Mouse (Mus musculus) liver, embryonic 15.5 days (tissue): ENCODE data around the gene Atp7b. TPM values are rescaled to one million over a fixed set of nuclear protein-coding genes. Genes with fewer than 3 reads are reported as not detected.

Experiments used
- ATAC-seq: fragments of 200-750 bp; cut with Nextera tagmentation; 2 replicates; pipeline ENCODE4 v1.8.0; 2017; ENCODE audit warnings: moderate number of reproducible peaks, mild to moderate bottlenecking, moderate library complexity; ENCODE audit not compliant: insufficient read depth
- H3K27ac ChIP-seq: fragments of 300-500 bp; sonication (generic); replicated peaks from 2 replicates; pipeline ENCODE4 v1.5.1; 2015; ENCODE audit warnings: mild to moderate bottlenecking, inconsistent platforms
- H3K27me3 ChIP-seq: fragments of 300-500 bp; sonication (generic); 2 replicates; pipeline ENCODE4 v1.6.1; 2015; ENCODE audit warnings: mild to moderate bottlenecking, inconsistent platforms
- H3K36me3 ChIP-seq: fragments of 300-500 bp; sonication (generic); replicated peaks from 2 replicates; pipeline ENCODE4 v1.6.1; 2015; ENCODE audit warnings: moderate library complexity, mild to moderate bottlenecking, inconsistent platforms
- H3K4me1 ChIP-seq: fragments of 300-500 bp; sonication (generic); replicated peaks from 2 replicates; pipeline ENCODE4 v1.6.1; 2015; ENCODE audit warnings: inconsistent platforms
- H3K4me2 ChIP-seq: fragments of 300-500 bp; sonication (generic); 2 replicates; pipeline ENCODE4 v1.6.1; 2015; ENCODE audit warnings: moderate library complexity, mild to moderate bottlenecking, inconsistent platforms
- H3K4me3 ChIP-seq: fragments of 300-500 bp; sonication (generic); replicated peaks from 2 replicates; pipeline ENCODE4 v1.5.1; 2015; ENCODE audit warnings: mild to moderate bottlenecking, inconsistent platforms
- H3K9ac ChIP-seq: fragments of 300-500 bp; sonication (generic); 2 replicates; pipeline ENCODE4 v1.6.1; 2015; ENCODE audit warnings: moderate library complexity, mild to moderate bottlenecking, inconsistent platforms
- H3K9me3 ChIP-seq: fragments of 300-500 bp; sonication (generic); replicated peaks from 2 replicates; pipeline ENCODE4 v1.6.1; 2016; ENCODE audit warnings: inconsistent platforms
- WGBS: fragments of 180-500 bp; shearing (Covaris S2); methylation state at CpG from one replicate; pipeline ENCODE4 v1.1.7; 2015; ENCODE audit warnings: mixed read lengths; ENCODE audit not compliant: insufficient replicate concordance; 5-methylcytosine and 5-hydroxymethylcytosine counted together
- polyA plus RNA-seq: library from polyadenylated mRNA; unstranded; fragments of >200 nt; fragmentation: Nextera tagmentation; extraction: Ambion mirVana; gene quantifications from 2 replicates; pipeline ENCODE4 v1.2.1, GENCODE M21; 2015

Gene Atp7b
- polyA plus RNA-seq, 1 experiment from 2014 or later, result 11.6 TPM

- Histone ChIP-seq H3K27ac (no peak overlapping the region), H3K9ac (no peak overlapping the region), H3K4me3 (no peak overlapping the region), H3K4me1 (no peaks in the 10 kb centered on the region), H3K27me3 (no peaks in the 10 kb centered on the region), H3K4me2 (no peak overlapping the region), H3K36me3 (peaks cover 69% of the 10 kb centered on the region), H3K9me3 (no peaks in the 10 kb centered on the region)
- 70% methylated on average over 4 of the region's 4 CpGs for WGBS
- ATAC-seq, result no peak
Measured at GRCm38 (mm10) chr8:22025241-22025640, 34.9 kb downstream of the Atp7b start.

DNA sequence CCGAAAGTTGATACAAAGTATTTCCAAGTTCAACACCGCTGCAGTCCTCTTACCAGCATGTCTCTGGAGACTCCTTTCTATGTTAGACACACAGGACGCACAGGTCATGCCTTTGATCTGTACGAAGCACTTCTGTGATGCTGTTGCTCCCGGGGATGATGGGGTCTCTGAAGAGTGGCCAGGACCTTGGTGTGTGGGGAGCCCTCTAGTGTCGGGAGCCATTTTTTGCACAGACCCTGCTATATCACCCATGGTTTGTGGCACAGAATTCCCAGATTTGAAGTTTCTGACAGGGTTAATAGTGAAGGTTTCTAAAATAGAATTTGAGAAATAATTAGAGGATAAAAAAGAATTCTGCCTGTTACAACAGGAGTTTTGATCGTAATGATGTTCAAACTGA is 37.9 kb downstream of the Atp7b start:
- H3K9me3 ChIP-seq, result no peaks in the 10 kb centered on the region
- 62% methylated on average over 7 of the region's 7 CpGs for WGBS

GRCm38 (mm10) chr8:22019498-22019897 is 40.6 kb downstream of the Atp7b start:
- ATAC-seq, result no peak
- Histone ChIP-seq H3K9me3 (no peaks in the 10 kb centered on the region), H3K36me3 (peaks cover 77% of the 10 kb centered on the region), H3K4me3 (no peak overlapping the region), H3K4me1 (no peaks in the 10 kb centered on the region), H3K9ac (no peak overlapping the region), H3K4me2 (no peak overlapping the region), H3K27me3 (no peaks in the 10 kb centered on the region), H3K27ac (no peak overlapping the region)
- WGBS, result 68% methylated on average over 5 of the region's 5 CpGs

More for the DNA sequence above, 37.9 kb downstream of the Atp7b start:
- Histone ChIP-seq H3K27me3 (no peaks in the 10 kb centered on the region), H3K4me1 (no peaks in the 10 kb centered on the region), H3K36me3 (peaks cover 77% of the 10 kb centered on the region), H3K4me3 (no peak overlapping the region), H3K4me2 (no peak overlapping the region), H3K9ac (no peak overlapping the region), H3K27ac (no peak overlapping the region)
- no peak for ATAC-seq

DNA sequence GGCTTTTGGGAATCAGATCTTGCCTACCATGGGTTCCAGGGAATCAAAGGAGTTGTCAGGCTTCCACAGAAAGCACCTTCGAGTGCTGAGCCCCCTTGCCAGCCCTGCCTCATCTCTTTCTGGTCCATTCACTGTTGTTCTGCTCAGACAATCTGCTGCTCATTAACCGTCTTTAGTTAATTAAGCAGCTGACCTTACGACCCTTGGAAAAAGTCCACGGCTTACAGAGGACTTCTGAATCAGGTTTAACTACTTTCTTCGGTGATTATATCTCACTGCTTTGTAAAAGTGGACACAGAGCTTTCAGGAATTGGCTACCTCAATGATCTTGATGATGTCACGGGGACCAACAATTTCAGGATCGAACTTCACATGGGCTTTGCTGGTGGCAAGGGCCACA is 42.4 kb downstream of the Atp7b start:
- H3K4me2 ChIP-seq, result no peak overlapping the region
- no peaks in the 10 kb centered on the region for H3K27me3 ChIP-seq
- no peak overlapping the region for H3K27ac ChIP-seq
- H3K9me3 ChIP-seq, result no peaks in the 10 kb centered on the region
- 78% methylated on average over 7 of the region's 7 CpGs for WGBS
- H3K4me1 ChIP-seq, result no peaks in the 10 kb centered on the region
- no peak for ATAC-seq
- peaks cover 88% of the 10 kb centered on the region for H3K36me3 ChIP-seq
- no peak overlapping the region for H3K4me3 ChIP-seq
- no peak overlapping the region for H3K9ac ChIP-seq

DNA sequence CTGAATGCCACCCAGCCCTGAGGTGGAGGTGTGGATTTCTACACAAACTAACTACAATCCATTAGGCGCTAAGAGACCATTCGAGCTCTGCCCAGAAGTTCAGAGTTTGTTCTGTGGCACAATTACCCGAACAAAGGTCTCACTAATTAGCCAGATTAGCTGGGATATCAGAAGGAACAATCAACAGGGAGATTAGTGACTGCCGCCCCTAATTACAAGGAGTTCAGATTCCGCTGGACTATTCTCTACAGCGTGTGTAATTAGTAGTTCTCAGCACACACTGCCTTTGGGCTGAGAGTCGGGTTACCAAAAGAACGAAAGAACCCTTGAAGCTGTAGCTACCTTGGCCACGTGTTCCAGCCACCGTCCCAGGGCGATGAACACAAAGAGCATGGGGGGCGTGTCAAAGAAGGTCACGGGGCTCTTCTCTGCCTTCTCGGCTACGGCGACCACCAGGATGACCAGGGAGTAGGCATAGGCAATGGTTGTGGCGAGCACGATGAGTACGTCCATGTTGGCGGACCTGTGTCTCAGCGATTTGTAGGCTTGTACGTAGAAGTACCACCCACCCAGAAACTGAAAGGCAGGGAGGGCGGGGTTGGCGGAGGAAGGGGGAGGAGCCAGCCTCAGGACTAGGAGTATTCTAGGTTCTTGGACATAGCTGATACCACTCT is 46.9 kb downstream of the Atp7b start:
- no peak overlapping the region for H3K4me3 ChIP-seq
- H3K4me1 ChIP-seq, result no peaks in the 10 kb centered on the region
- H3K9me3 ChIP-seq, result no peaks in the 10 kb centered on the region
- H3K4me2 ChIP-seq, result no peak overlapping the region
- no peaks in the 10 kb centered on the region for H3K27me3 ChIP-seq
- peaks cover 93% of the 10 kb centered on the region for H3K36me3 ChIP-seq
- no peak overlapping the region for H3K27ac ChIP-seq
- ATAC-seq, result no peak
- 75% methylated on average over 24 of the region's 24 CpGs for WGBS
- H3K9ac ChIP-seq, result no peak overlapping the region

DNA sequence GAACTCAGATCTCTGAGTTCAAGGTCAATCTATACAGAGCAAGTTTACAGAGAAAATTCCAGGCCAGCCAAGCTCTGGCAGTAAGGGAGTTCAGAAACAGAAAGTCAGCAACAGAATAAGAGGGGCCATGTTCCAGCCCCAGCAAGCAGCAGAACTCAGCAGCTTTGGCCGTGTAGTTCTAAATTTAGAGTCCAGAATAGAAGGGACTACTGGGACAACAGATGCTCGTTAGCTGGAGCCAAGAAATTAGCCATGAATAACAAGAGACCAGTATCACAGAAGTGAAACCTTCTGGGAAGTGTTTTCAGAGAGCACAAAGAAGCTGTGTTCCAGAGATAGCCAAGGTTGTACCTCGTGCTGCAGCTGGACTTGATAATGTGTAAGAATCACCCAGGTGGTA is 50.7 kb downstream of the Atp7b start:
- no peaks in the 10 kb centered on the region for H3K27me3 ChIP-seq
- H3K9ac ChIP-seq, result no peak overlapping the region
- no peak overlapping the region for H3K4me3 ChIP-seq
- H3K36me3 ChIP-seq, result peaks cover 82% of the 10 kb centered on the region
- no peaks in the 10 kb centered on the region for H3K4me1 ChIP-seq
- no peak overlapping the region for H3K27ac ChIP-seq
- H3K9me3 ChIP-seq, result no peaks in the 10 kb centered on the region
- 62% methylated on average over 3 of the region's 3 CpGs for WGBS
- H3K4me2 ChIP-seq, result no peak overlapping the region
- no peak for ATAC-seq

- no peak for ATAC-seq
- H3K9ac ChIP-seq, result no peak overlapping the region
- H3K27me3 ChIP-seq, result no peaks in the 10 kb centered on the region
- no peak overlapping the region for H3K4me2 ChIP-seq
- H3K9me3 ChIP-seq, result no peaks in the 10 kb centered on the region
- 73% methylated on average over 6 of the region's 6 CpGs for WGBS
- no peak overlapping the region for H3K27ac ChIP-seq
- no peak overlapping the region for H3K4me3 ChIP-seq
- H3K36me3 ChIP-seq, result peaks cover 79% of the 10 kb centered on the region
- H3K4me1 ChIP-seq, result no peaks in the 10 kb centered on the region
Measured at GRCm38 (mm10) chr8:22006423-22006822, 53.7 kb downstream of the Atp7b start.

- H3K36me3 ChIP-seq, result peaks cover 75% of the 10 kb centered on the region
- no peak overlapping the region for H3K4me3 ChIP-seq
- H3K9me3 ChIP-seq, result no peaks in the 10 kb centered on the region
- H3K9ac ChIP-seq, result no peak overlapping the region
- H3K27ac ChIP-seq, result no peak overlapping the region
- WGBS, result 77% methylated on average over 14 of the region's 14 CpGs
- H3K4me1 ChIP-seq, result no peaks in the 10 kb centered on the region
- no peak overlapping the region for H3K4me2 ChIP-seq
- ATAC-seq, result no peak
- no peaks in the 10 kb centered on the region for H3K27me3 ChIP-seq
Measured at GRCm38 (mm10) chr8:22004750-22005522, 55.2 kb downstream of the Atp7b start.

- WGBS, result 38% methylated on average over 3 of the region's 3 CpGs
- no peak overlapping the region for H3K4me2 ChIP-seq
- no peaks in the 10 kb centered on the region for H3K4me1 ChIP-seq
- no peak overlapping the region for H3K9ac ChIP-seq
- H3K4me3 ChIP-seq, result no peak overlapping the region
- no peak overlapping the region for H3K27ac ChIP-seq
- peaks cover 88% of the 10 kb centered on the region for H3K36me3 ChIP-seq
- H3K9me3 ChIP-seq, result no peaks in the 10 kb centered on the region
- ATAC-seq, result no peak
- H3K27me3 ChIP-seq, result no peaks in the 10 kb centered on the region
Measured at GRCm38 (mm10) chr8:21995181-21995580, 64.9 kb downstream of the Atp7b start.

DNA sequence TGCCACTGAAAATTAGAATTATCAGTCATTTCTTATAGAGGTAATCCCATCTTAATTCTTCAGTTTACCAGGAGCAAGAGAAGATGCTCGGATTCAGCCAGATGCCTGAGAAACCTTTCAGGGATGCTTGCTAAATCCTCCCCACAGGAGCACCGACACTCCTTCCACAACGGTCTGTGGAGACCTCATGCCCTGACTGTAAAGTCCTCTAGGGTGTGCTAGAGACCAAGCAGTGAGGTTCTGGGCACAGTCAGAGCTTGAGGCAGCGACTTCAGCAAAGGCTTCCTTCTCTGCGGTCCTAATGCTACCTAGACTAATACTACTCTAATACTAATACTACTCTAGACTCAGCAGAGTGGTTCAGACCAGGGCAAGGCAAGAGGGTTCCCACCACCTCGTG is 67.9 kb downstream of the Atp7b start:
- Histone ChIP-seq H3K9ac (no peak overlapping the region), H3K27me3 (no peaks in the 10 kb centered on the region), H3K4me1 (no peaks in the 10 kb centered on the region), H3K9me3 (no peaks in the 10 kb centered on the region), H3K36me3 (peaks cover 71% of the 10 kb centered on the region), H3K4me3 (no peak overlapping the region), H3K4me2 (no peak overlapping the region), H3K27ac (no peak overlapping the region)
- ATAC-seq, result no peak
- WGBS, result 26% methylated on average over 6 of the region's 6 CpGs

GRCm38 (mm10) chr8:21981664-21982337 is 78.3 kb downstream of the Atp7b start:
- 56% methylated on average over 8 of the region's 8 CpGs for WGBS
- Histone ChIP-seq H3K27ac (no peak overlapping the region), H3K36me3 (no peaks in the 10 kb centered on the region), H3K9me3 (no peaks in the 10 kb centered on the region), H3K4me3 (no peak overlapping the region), H3K4me1 (no peaks in the 10 kb centered on the region), H3K9ac (no peak overlapping the region), H3K27me3 (no peaks in the 10 kb centered on the region), H3K4me2 (no peak overlapping the region)
- ATAC-seq, result no peak
